Mouse (Mus musculus) MEL (cell line): ENCODE data around the gene Usf3. TPM values are rescaled to one million over a fixed set of nuclear protein-coding genes. Genes with fewer than 3 reads are reported as not detected.

Source experiments
- DNase-seq: peaks from one replicate; pipeline ENCODE4 v3.0.0; 2011; ENCODE audit warnings: low read depth, low spot score
- H3K27ac ChIP-seq: 2 replicates; pipeline ENCODE4 v1.5.1; 2012; ENCODE audit warnings: low read depth, mild to moderate bottlenecking, control low read depth, low read length, moderate library complexity; ENCODE audit not compliant: control insufficient read depth
- H3K27me3 ChIP-seq, 2 experiments: fragments of 150-350 bp in 1 of 2; sonication (generic) in 1 of 2; 2 replicates each; pipeline ENCODE4 v1.6.1; 2012; ENCODE audit warnings: low read length in 2 of 2, mild to moderate bottlenecking in 2 of 2, improper control_type of control experiment in 1 of 2, moderate library complexity in 1 of 2; ENCODE audit not compliant: insufficient read depth in 2 of 2, control insufficient read depth in 1 of 2
- H3K36me3 ChIP-seq, 2 experiments: 2 replicates each; pipeline ENCODE4 v1.6.1; 2012 to 2014; ENCODE audit warnings: low read length in 2 of 2, improper control_type of control experiment in 1 of 2, inconsistent platforms in 1 of 2, mild to moderate bottlenecking in 1 of 2; ENCODE audit not compliant: insufficient read depth in 2 of 2, control insufficient read depth in 1 of 2
- H3K4me1 ChIP-seq, 2 experiments: fragments of 150-350 bp in 1 of 2; sonication (generic) in 1 of 2; 2 replicates each; pipeline ENCODE4 v1.6.1; 2012; ENCODE audit warnings: low read length in 2 of 2, improper control_type of control experiment in 1 of 2, mild to moderate bottlenecking in 1 of 2; ENCODE audit not compliant: insufficient read depth in 2 of 2, control insufficient read depth in 1 of 2
- H3K4me3 ChIP-seq, 2 experiments: fragments of 150-350 bp in 1 of 2; sonication (generic) in 1 of 2; 2 replicates each; pipeline ENCODE4 v1.5.1; 2012; ENCODE audit warnings: low read depth in 2 of 2, low read length in 2 of 2, mild to moderate bottlenecking in 2 of 2, moderate library complexity in 2 of 2, control low read depth in 1 of 2, improper control_type of control experiment in 1 of 2; ENCODE audit not compliant: control insufficient read depth in 1 of 2, insufficient read depth in 1 of 2
- H3K79me2 ChIP-seq: 2 replicates; pipeline ENCODE4 v1.6.1; 2012; ENCODE audit warnings: mild to moderate bottlenecking, low read length, moderate library complexity; ENCODE audit not compliant: control insufficient read depth, poor library complexity, insufficient read depth
- H3K9ac ChIP-seq: 2 replicates; pipeline ENCODE4 v1.6.1; 2012; ENCODE audit warnings: low read depth, mild to moderate bottlenecking, control low read depth, low read length, moderate library complexity; ENCODE audit not compliant: control insufficient read depth, poor library complexity, severe bottlenecking
- H3K9me3 ChIP-seq: fragments of 150-350 bp; sonication (generic); replicated peaks from 2 replicates; pipeline ENCODE4 v1.6.1; 2012; ENCODE audit warnings: mild to moderate bottlenecking, low read length, improper control_type of control experiment, moderate library complexity; ENCODE audit not compliant: insufficient read depth
- BHLHE40 ChIP-seq: IDR thresholded peaks from 2 replicates; pipeline ENCODE4 v1.6.1; 2012; ENCODE audit warnings: low read depth, mild to moderate bottlenecking, inconsistent platforms, low read length, improper control_type of control experiment, borderline replicate concordance
- EP300 ChIP-seq, 2 experiments: IDR thresholded peaks; 2 replicates each; pipeline ENCODE4 v1.6.1; 2011; ENCODE audit warnings: improper control_type of control experiment in 2 of 2, low read length in 2 of 2, low read depth in 1 of 2, mild to moderate bottlenecking in 1 of 2
- GABPA ChIP-seq: IDR thresholded peaks from 2 replicates; pipeline ENCODE4 v1.6.1; 2012; ENCODE audit warnings: low read depth, mild to moderate bottlenecking, inconsistent platforms, low read length, improper control_type of control experiment, moderate library complexity
- HCFC1 ChIP-seq: IDR thresholded peaks from 2 replicates; pipeline ENCODE4 v1.6.1; 2012; ENCODE audit warnings: low read depth, mild to moderate bottlenecking, inconsistent platforms, low read length, improper control_type of control experiment, moderate library complexity
- JUND ChIP-seq: IDR thresholded peaks from 2 replicates; pipeline ENCODE4 v1.6.1; 2011; ENCODE audit warnings: low read depth, mild to moderate bottlenecking, improper control_type of control experiment, low read length
- KAT2A ChIP-seq: conservative IDR thresholded peaks from 2 replicates; pipeline ENCODE4 v1.6.1; 2012; ENCODE audit warnings: low read depth, low read length, improper control_type of control experiment, inconsistent platforms
- MAX ChIP-seq: IDR thresholded peaks from 2 replicates; pipeline ENCODE4 v1.6.1; 2011; ENCODE audit warnings: low read length, improper control_type of control experiment
- MEF2A ChIP-seq: IDR thresholded peaks from 2 replicates; pipeline ENCODE4 v1.6.1; 2014; ENCODE audit warnings: low read depth, mild to moderate bottlenecking, inconsistent platforms, low read length, improper control_type of control experiment; ENCODE audit not compliant: poor library complexity, insufficient replicate concordance, severe bottlenecking; ENCODE audit errors: extremely low read depth
- MXI1 ChIP-seq: IDR thresholded peaks from 2 replicates; pipeline ENCODE4 v1.6.1; 2011; ENCODE audit warnings: mild to moderate bottlenecking, low read depth, low read length, improper control_type of control experiment
- MYB ChIP-seq: IDR thresholded peaks from 2 replicates; pipeline ENCODE4 v1.6.1; 2011; ENCODE audit warnings: mild to moderate bottlenecking, low read depth, low read length, improper control_type of control experiment
- MYC ChIP-seq: IDR thresholded peaks from 2 replicates; pipeline ENCODE4 v1.6.1; 2011; ENCODE audit warnings: low read depth, mild to moderate bottlenecking, low read length, improper control_type of control experiment, moderate library complexity
- NRF1 ChIP-seq: IDR thresholded peaks from 2 replicates; pipeline ENCODE4 v1.6.1; 2014; ENCODE audit warnings: low read depth, mild to moderate bottlenecking, inconsistent platforms, low read length, improper control_type of control experiment, moderate library complexity; ENCODE audit not compliant: poor library complexity, insufficient read depth, severe bottlenecking
- POLR2AphosphoS2 ChIP-seq: IDR thresholded peaks from 2 replicates; pipeline ENCODE4 v1.6.1; 2011; ENCODE audit warnings: low read length, improper control_type of control experiment
- POLR2AphosphoS5 ChIP-seq: IDR thresholded peaks from 2 replicates; pipeline ENCODE4 v1.6.1; 2012; ENCODE audit warnings: low read depth, borderline replicate concordance, mild to moderate bottlenecking, inconsistent platforms, low read length, moderate library complexity, mixed read lengths
- RAD21 ChIP-seq: IDR thresholded peaks from 2 replicates; pipeline ENCODE4 v1.6.1; 2011; ENCODE audit warnings: mild to moderate bottlenecking, low read depth, low read length, improper control_type of control experiment
- RCOR1 ChIP-seq: IDR thresholded peaks from 2 replicates; pipeline ENCODE4 v1.6.1; 2012; ENCODE audit warnings: low read depth, mild to moderate bottlenecking, inconsistent platforms, low read length, improper control_type of control experiment
- USF1 ChIP-seq: IDR thresholded peaks from 2 replicates; pipeline ENCODE4 v1.6.1; 2014; ENCODE audit warnings: low read depth, mild to moderate bottlenecking, inconsistent platforms, low read length, improper control_type of control experiment, moderate library complexity
- USF2 ChIP-seq, 2 experiments: IDR thresholded peaks; 2 replicates each; pipeline ENCODE4 v1.6.1; 2011 to 2012; ENCODE audit warnings: improper control_type of control experiment in 2 of 2, low read length in 2 of 2, borderline replicate concordance in 1 of 2, inconsistent platforms in 1 of 2, low read depth in 1 of 2, mild to moderate bottlenecking in 1 of 2; ENCODE audit not compliant: insufficient read depth in 1 of 2
- ZC3H11A ChIP-seq: IDR thresholded peaks from 2 replicates; pipeline ENCODE4 v1.6.1; 2012; ENCODE audit warnings: low read depth, mild to moderate bottlenecking, inconsistent platforms, low read length, improper control_type of control experiment
- ZMIZ1 ChIP-seq: IDR thresholded peaks from 2 replicates; pipeline ENCODE4 v1.6.1; 2012; ENCODE audit warnings: low read depth, mild to moderate bottlenecking, inconsistent platforms, low read length, improper control_type of control experiment, moderate library complexity
- polyA plus RNA-seq, 2 experiments: library from polyadenylated mRNA; stranded (reverse) in 1 of 2; unstranded in 1 of 2; fragments of >175 nt in 1 of 2; fragments of >200 nt in 1 of 2; gene quantifications; 2 replicates each; pipeline versions ENCODE4 v1.2.1 to v1.2.4; 2012; ENCODE audit warnings: low replicate concordance in 2 of 2, low read depth in 1 of 2; ENCODE audit not compliant: insufficient read length in 2 of 2, insufficient read depth in 1 of 2, missing spikeins in 1 of 2
- total RNA-seq: library from RNA; depleted of rRNA; stranded (reverse); fragments of 300-350 nt; gene quantifications from 2 replicates; pipeline ENCODE4 v1.2.3, GENCODE M21; 2012

Gene Usf3
- total and polyA plus RNA-seq, 3 experiments: 3.4 to 89.6 (median 11.0) TPM

- H3K9me3 ChIP-seq: no peaks in the 10 kb centered on the region
- H3K79me2 ChIP-seq: no peaks in the 10 kb centered on the region
- no peaks in the 10 kb centered on the region for H3K4me1 ChIP-seq
- H3K27ac ChIP-seq: no peak overlapping the region
- peaks cover 0 to 2% of the 10 kb centered on the region in 2 experiments; a peak in 2 of 4 replicates for H3K27me3 ChIP-seq
- TF ChIP-seq MXI1 (no peak), MEF2A (no peak), USF1 (no peak), BHLHE40 (no peak), JUND (no peak), KAT2A (no peak), MYB (no peak)
- no peak for DNase-seq
- H3K36me3 ChIP-seq: no peaks in the 10 kb centered on the region
- no peak overlapping the region for H3K9ac ChIP-seq
- H3K4me3 ChIP-seq: no peak overlapping the region
Measured at GRCm38 (mm10) chr16:44233019-44233418, 60.0 kb downstream of the Usf3 start.

- Histone ChIP-seq H3K4me3 (no peak overlapping the region), H3K79me2 (no peaks in the 10 kb centered on the region), H3K4me1 (no peaks in the 10 kb centered on the region), H3K27me3 (peaks cover 0 to 2% of the 10 kb centered on the region in 2 experiments; a peak in 2 of 4 replicates), H3K27ac (no peak overlapping the region), H3K36me3 (no peaks in the 10 kb centered on the region), H3K9me3 (no peaks in the 10 kb centered on the region), H3K9ac (no peak overlapping the region)
- TF ChIP-seq HCFC1 (no peak), EP300 (IDR thresholded peaks at IDR 0.05; ENCODE audit: low read depth in 1 of 2, low read length in 2 of 2) (no peak), MYC (no peak), USF1 (no peak), ZC3H11A (no peak)
- DNase-seq: no peak
Measured at GRCm38 (mm10) chr16:44237836-44238235, 64.8 kb downstream of the Usf3 start.

- TF ChIP-seq GABPA (no peak), KAT2A (no peak), MYC (no peak), MAX (no peak), POLR2AphosphoS5 (no peak), USF2 (IDR thresholded peaks at IDR 0.05; ENCODE audit: borderline replicate concordance in 1 of 2, insufficient read depth in 1 of 2, low read depth in 1 of 2, low read length in 2 of 2) (no peak), POLR2AphosphoS2 (no peak), BHLHE40 (no peak), NRF1 (no peak), MEF2A (no peak), RCOR1 (no peak), ZMIZ1 (no peak), RAD21 (no peak), MXI1 (no peak), MYB (no peak)
- Histone ChIP-seq H3K9me3 (no peaks in the 10 kb centered on the region), H3K36me3 (peaks cover 0 to 3% of the 10 kb centered on the region in 2 experiments; a peak in 1 of 4 replicates), H3K4me3 (no peak overlapping the region), H3K79me2 (no peaks in the 10 kb centered on the region), H3K27me3 (peaks cover 0 to 2% of the 10 kb centered on the region in 2 experiments; a peak in 2 of 4 replicates), H3K9ac (no peak overlapping the region), H3K27ac (no peak overlapping the region), H3K4me1 (no peaks in the 10 kb centered on the region)
- DNase-seq: no peak
Measured at GRCm38 (mm10) chr16:44238835-44239263, 65.8 kb downstream of the Usf3 start.
